Mouse (Mus musculus): ENCODE measurements around the gene Hs3st3a1. TPM values are rescaled to one million over a fixed set of nuclear protein-coding genes. Genes with fewer than 3 reads are reported as not detected.

Gene Hs3st3a1
- polyA plus RNA-seq, 1 experiment from 2014 or later: 0.11 TPM

DNA sequence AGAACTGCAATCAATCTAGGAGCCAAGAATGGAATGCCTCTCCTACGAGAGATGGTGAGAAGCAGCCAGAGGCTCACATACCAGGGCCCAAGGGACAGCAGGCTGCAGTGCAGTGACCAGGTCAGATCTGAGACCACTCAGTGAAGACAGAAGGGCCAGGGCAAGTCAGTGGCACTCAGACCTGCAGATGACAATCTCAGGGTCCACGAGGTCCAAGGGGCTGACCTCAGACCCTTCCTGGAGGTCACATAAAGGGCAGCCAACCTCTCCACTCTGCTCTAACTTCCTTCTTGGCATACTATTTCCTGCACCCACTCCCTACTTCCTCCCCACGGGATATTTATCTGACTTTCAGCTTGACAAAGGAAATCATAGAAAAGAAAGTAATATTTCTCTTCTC is 60.8 kb downstream of the Hs3st3a1 start:
- Histone ChIP-seq H3K4me1 (no peaks in the 10 kb centered on the region), H3K27me3 (no peaks in the 10 kb centered on the region), H3K4me2 (replicated peaks) (no peak overlapping the region), H3K9me3 (no peaks in the 10 kb centered on the region), H3K36me3 (no peaks in the 10 kb centered on the region), H3K9ac (replicated peaks) (no peak overlapping the region), H3K4me3 (no peak overlapping the region), H3K27ac (replicated peaks) (no peak overlapping the region)
- ATAC-seq (replicated peaks): no peak
- WGBS: 65% methylated on average over 3 of the region's 3 CpGs

DNA sequence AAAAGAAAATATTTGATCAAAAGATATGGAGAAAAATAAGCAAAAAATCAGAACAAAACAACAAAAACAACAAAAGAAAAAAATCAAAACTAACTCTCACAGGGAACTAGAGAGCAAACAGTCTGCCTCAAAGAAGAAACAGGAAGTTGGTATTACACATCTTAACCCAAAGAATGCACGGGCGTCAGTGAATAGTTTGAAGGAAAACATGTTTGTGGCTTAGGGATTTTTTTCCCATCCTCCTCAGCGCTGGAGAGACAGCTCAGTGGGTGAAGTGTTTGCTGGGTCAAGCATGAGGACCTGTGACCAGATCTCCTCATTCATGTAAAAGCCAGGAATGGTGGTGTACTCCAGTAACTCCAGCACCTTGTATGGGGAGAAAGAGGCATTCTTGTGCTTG is 61.5 kb downstream of the Hs3st3a1 start:
- Histone ChIP-seq H3K36me3 (no peaks in the 10 kb centered on the region), H3K9me3 (no peaks in the 10 kb centered on the region), H3K27ac (replicated peaks) (no peak overlapping the region), H3K27me3 (no peaks in the 10 kb centered on the region), H3K4me2 (replicated peaks) (no peak overlapping the region), H3K9ac (replicated peaks) (no peak overlapping the region), H3K4me1 (no peaks in the 10 kb centered on the region), H3K4me3 (no peak overlapping the region)
- ATAC-seq (replicated peaks): no peak
- 77% methylated on average over 3 of the region's 3 CpGs for WGBS

DNA sequence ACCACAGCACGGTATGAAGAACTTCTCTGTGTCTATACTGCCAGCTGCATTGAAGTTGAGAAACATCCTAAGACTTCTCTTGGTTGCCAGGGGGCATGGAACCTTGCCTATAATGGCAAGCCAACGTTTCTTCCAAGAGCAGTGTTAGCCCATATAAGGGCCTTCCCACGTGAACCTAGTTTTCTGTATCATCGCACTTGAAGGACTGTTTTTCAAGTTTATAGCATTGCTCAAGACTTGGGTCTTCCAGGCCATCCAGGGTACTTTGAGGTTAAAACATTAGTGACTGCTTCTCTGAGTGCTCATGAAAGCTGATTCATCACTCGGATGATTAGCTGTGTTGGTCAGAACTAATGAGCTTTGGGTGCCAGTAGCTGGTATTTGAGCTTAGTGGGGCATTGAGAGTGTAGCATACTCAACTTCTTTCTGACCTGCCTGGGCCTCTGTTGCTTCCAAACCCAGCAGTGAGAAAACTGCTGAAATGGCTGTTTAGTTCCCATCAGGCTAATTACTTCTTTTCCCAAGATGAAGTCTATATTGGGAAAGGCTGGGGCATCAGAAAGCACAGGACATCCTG is 65.5 kb downstream of the Hs3st3a1 start:
- Histone ChIP-seq H3K9me3 (peaks cover 2% of the 10 kb centered on the region; the same call in 1 of the 2 replicates), H3K27ac (replicated peaks) (no peak overlapping the region), H3K36me3 (no peaks in the 10 kb centered on the region), H3K27me3 (no peaks in the 10 kb centered on the region), H3K4me2 (replicated peaks) (no peak overlapping the region), H3K4me1 (no peaks in the 10 kb centered on the region), H3K9ac (replicated peaks) (no peak overlapping the region), H3K4me3 (no peak overlapping the region)
- WGBS: 78% methylated on average over 5 of the region's 5 CpGs
- ATAC-seq (replicated peaks): no peak

DNA sequence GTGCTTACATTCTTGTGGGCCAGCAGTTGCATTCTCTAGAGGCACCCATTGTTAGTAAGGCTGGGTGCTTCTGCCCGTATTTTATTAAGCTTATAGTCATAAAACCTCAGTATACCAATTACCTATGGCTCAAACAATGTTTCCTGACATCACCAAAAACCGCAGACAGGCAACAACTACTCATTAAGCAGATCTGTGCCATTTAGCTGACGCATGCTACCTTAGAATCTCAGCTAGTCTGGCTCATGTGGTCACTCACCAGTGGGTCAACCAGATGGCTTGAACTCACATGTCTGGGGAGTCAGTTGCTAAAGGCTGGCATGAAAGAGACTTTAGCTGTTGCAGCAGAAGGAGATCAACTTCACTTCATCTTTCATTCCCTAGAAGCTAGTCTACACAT is 67.9 kb downstream of the Hs3st3a1 start:
- Histone ChIP-seq H3K4me3 (no peak overlapping the region), H3K9ac (replicated peaks) (no peak overlapping the region), H3K27me3 (no peaks in the 10 kb centered on the region), H3K36me3 (no peaks in the 10 kb centered on the region), H3K4me1 (no peaks in the 10 kb centered on the region), H3K27ac (replicated peaks) (no peak overlapping the region), H3K4me2 (replicated peaks) (no peak overlapping the region), H3K9me3 (peaks cover 2% of the 10 kb centered on the region; the same call in 1 of the 2 replicates)
- no peak for ATAC-seq (replicated peaks)
- 86% methylated on average over 3 of the region's 3 CpGs for WGBS

DNA sequence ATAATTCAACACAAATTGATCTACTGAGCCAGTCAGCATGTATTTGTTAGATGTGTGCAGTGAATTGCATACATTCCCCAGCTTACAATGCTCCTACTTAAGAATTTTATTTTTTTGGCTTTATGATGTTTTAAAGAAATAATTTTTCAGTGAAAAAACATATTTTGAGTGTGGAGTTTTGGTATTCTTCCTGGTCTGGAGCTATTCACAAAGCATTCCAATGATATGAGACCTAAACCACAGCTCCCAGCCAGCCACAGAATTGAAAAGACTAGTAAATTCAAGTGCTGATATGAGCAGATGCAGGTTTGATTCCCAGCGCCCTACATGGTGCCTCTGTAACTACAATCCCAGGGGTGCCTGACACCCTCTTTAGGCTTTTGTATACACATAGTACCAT is 70.8 kb downstream of the Hs3st3a1 start:
- WGBS: 91% methylated on average over 1 of the region's 1 CpGs
- Histone ChIP-seq H3K36me3 (no peaks in the 10 kb centered on the region), H3K4me2 (replicated peaks) (no peak overlapping the region), H3K27me3 (no peaks in the 10 kb centered on the region), H3K9me3 (peaks cover 2% of the 10 kb centered on the region; the same call in 1 of the 2 replicates), H3K9ac (replicated peaks) (no peak overlapping the region), H3K27ac (replicated peaks) (no peak overlapping the region), H3K4me3 (no peak overlapping the region), H3K4me1 (no peaks in the 10 kb centered on the region)
- ATAC-seq (replicated peaks): no peak

DNA sequence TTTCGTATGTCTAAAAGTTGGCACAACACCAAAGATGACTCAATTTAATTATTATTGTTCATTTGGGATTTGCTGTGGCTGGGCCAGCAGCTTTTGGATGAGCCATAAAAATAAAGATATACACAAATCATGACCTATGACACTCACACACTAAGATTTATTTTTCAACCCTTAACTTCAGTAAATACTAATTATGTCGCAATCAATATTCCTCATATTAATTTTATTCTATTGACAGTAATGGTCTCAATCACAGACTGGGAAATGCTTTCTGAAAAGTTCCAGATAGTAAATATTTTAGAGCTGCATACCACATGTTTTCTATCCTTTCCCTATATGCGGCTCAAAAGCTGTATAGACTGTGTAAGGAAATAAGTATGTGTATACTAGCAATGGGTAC is 71.9 kb downstream of the Hs3st3a1 start:
- Histone ChIP-seq H3K9me3 (peaks cover 2% of the 10 kb centered on the region; the same call in 1 of the 2 replicates), H3K4me3 (no peak overlapping the region), H3K27me3 (no peaks in the 10 kb centered on the region), H3K4me1 (no peaks in the 10 kb centered on the region), H3K27ac (replicated peaks) (no peak overlapping the region), H3K4me2 (replicated peaks) (no peak overlapping the region), H3K9ac (replicated peaks) (no peak overlapping the region), H3K36me3 (no peaks in the 10 kb centered on the region)
- ATAC-seq (replicated peaks): no peak
- 92% methylated on average over 3 of the region's 3 CpGs for WGBS

DNA sequence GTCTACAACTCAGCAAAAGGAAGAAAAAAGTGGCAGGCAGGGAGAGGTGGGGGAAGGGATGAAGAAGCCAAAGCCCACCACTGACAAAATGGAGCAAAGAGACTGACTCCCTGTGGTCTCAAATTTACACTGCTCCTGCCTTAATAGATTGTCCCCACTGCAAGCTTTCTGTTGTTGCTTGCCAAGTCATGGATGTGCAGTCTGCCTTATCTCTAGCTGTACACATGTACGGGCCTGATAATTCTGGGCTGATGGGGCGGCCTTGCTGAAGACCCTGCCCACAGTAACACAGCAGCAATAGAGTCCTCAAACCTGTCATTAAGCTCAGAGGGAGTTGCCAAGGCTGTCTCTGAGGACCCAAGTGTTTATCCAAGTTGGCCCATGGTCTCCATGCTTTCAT is 74.0 kb downstream of the Hs3st3a1 start:
- Histone ChIP-seq H3K4me1 (no peaks in the 10 kb centered on the region), H3K4me3 (no peak overlapping the region), H3K27ac (replicated peaks) (no peak overlapping the region), H3K9ac (replicated peaks) (no peak overlapping the region), H3K4me2 (replicated peaks) (no peak overlapping the region), H3K9me3 (peaks cover 2% of the 10 kb centered on the region; the same call in 1 of the 2 replicates), H3K27me3 (no peaks in the 10 kb centered on the region), H3K36me3 (no peaks in the 10 kb centered on the region)
- 96% methylated on average over 2 of the region's 2 CpGs for WGBS
- no peak for ATAC-seq (replicated peaks)

DNA sequence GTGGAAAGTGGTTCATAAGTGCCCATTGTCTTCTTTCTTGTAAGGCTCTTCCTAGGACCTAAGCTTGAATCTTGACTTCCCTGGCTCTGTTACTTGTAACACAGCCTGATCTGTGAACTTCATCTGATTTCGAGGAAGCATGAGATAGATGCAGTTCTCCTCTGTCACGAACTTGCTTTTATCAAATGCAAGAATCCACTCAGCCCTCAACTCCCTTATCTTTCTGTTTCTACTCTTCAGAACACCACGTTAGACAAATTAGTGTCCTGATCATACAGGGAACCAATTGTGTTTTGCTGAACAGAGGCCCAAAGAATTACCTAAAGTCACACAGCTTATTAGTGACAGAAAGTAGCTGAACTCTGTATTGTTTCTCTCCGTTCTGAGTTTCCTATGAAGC is 77.2 kb downstream of the Hs3st3a1 start:
- Histone ChIP-seq H3K4me2 (replicated peaks) (no peak overlapping the region), H3K4me1 (no peaks in the 10 kb centered on the region), H3K4me3 (no peak overlapping the region), H3K27me3 (no peaks in the 10 kb centered on the region), H3K9ac (replicated peaks) (no peak overlapping the region), H3K27ac (replicated peaks) (no peak overlapping the region), H3K9me3 (no peaks in the 10 kb centered on the region), H3K36me3 (no peaks in the 10 kb centered on the region)
- WGBS: 80% methylated on average over 4 of the region's 4 CpGs
- no peak for ATAC-seq (replicated peaks)

DNA sequence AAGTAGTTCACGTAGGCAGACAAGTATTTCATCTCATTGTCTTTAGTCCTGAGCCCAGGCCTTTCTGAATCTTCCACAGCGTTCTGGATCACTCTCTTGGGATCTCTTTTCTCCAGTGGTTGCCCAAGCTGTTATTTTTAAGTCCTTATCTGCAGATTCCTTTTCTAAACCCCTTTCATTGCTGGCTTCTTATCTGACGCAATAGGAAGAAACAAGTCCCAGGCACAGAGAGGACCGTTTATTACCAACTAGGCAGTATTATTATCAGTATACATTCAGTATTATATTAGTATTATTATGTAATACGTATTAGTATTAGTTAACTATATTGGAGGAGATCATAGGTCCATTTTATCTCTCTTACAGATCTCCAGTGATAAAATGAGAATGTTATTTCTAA is 78.3 kb downstream of the Hs3st3a1 start:
- Histone ChIP-seq H3K27ac (replicated peaks) (no peak overlapping the region), H3K36me3 (no peaks in the 10 kb centered on the region), H3K9ac (replicated peaks) (no peak overlapping the region), H3K27me3 (no peaks in the 10 kb centered on the region), H3K4me1 (peaks cover 7% of the 10 kb centered on the region), H3K9me3 (no peaks in the 10 kb centered on the region), H3K4me2 (replicated peaks) (no peak overlapping the region), H3K4me3 (no peak overlapping the region)
- no peak for ATAC-seq (replicated peaks)
- WGBS: 88% methylated on average over 5 of the region's 5 CpGs

DNA sequence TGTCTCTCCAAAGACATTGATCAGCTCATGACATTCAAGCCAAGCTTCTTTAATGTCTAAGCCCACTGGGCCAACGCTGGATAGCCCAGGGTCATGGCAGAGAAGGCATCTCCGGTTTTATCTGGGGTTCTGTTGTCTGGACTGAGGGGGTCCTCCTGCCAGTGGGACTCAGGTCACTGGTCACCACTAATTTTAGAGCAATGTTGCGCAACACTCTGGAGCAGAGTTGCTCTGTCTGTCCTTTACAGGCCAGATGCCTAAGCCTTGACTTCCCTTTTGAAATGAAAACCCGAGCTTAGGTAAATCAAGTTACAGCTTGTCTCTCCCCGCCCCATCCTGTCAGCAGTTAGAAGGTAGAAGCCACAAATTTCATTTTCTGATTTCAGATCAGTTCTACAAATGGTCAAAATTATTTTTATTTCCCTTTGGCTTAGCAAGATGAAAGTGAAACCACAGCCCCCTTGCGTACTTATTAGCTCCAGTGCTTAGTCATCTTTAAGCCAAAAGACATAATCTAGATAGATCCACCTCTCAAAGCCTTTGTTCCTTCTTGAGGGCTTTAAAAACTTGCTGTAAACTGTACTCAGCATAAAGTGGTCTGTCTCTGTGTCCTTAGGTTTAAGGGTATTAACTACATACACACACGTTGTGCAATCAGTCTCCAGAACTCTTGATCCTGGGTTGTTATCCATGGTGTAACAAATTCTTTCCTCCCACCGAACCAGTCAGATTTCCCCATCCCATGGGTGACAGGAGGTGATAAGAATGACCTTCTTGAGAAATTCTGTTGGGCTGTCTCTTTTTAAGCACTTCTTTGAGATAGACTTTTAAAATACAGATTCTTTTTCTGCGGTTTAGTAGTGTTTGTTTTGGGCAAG is 81.8 kb downstream of the Hs3st3a1 start:
- 93% methylated on average over 9 of the region's 9 CpGs for WGBS
- H3K4me1 ChIP-seq: peaks cover 9% of the 10 kb centered on the region
- no peaks in the 10 kb centered on the region for H3K36me3 ChIP-seq
- no peak overlapping the region for H3K9ac ChIP-seq (replicated peaks)
- no peak overlapping the region for H3K4me3 ChIP-seq
- ATAC-seq (replicated peaks): no peak
- no peak overlapping the region for H3K27ac ChIP-seq (replicated peaks)
- H3K4me2 ChIP-seq (replicated peaks): no peak overlapping the region
- no peaks in the 10 kb centered on the region for H3K9me3 ChIP-seq
- H3K27me3 ChIP-seq: peaks cover 17% of the 10 kb centered on the region

DNA sequence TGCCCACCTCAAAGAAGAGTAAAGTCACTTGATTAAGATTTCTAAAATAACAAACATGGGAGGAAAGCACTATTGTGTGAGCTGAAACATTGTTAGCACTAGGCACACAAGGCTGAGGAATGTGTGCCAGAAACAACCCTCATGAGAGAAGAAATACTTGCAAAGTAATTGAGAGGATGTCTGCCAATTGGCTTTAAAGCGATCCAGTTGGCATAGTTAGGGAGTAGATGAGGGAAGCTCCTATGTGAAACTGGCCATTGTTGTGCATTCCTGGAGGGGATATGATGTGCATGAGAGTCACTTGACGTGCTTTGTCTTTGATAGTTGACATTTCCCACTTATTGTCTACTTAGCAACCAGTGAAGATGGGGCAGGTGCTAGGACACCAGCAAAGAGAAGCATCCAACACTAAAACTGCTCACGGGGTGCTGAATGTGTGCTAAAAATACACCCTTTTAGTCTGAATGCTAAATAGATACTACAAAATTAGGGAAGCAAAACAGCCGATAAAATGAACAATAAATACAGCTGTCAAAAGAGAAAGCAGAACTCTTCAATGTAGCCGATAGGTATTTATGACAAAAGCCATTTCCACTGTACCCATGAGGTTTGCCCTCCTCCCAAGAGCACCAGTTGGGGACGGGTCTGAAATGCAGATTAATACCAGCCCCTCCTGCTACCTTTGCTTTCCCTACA is 83.2 kb downstream of the Hs3st3a1 start:
- no peaks in the 10 kb centered on the region for H3K36me3 ChIP-seq
- 68% methylated on average over 6 of the region's 6 CpGs for WGBS
- peaks cover 20% of the 10 kb centered on the region for H3K27me3 ChIP-seq
- peaks cover 9% of the 10 kb centered on the region for H3K4me1 ChIP-seq
- H3K4me2 ChIP-seq (replicated peaks): no peak overlapping the region
- H3K9me3 ChIP-seq: no peaks in the 10 kb centered on the region
- no peak for ATAC-seq (replicated peaks)
- no peak overlapping the region for H3K27ac ChIP-seq (replicated peaks)
- no peak overlapping the region for H3K4me3 ChIP-seq
- H3K9ac ChIP-seq (replicated peaks): no peak overlapping the region

DNA sequence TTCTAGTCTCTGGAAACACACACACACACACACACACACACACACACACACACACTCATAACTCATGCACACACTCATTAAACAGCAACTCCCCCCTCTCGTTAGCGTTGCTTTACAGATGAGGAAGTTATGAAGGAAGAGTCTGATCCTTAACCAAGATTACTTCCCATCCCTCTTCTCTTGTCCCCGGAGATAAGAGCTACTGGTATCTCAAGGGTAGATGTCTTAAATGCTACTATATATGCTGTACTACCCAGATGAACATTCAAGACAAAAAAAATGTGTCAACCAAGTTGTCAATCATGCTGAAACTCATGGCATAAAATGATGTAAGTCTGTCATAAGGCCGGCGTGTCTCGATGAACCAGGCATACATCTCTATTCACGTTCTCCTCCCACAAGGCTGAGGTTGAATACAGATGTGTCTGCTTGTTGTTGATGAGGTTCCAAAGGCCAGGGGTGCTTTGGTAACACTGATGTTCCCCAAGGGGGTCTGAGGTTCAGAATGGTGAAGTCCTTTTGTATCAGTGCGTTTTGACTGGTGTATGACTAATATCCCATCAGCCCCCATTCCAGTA is 89.0 kb downstream of the Hs3st3a1 start:
- 0 out of 2 replicates have a peak, but pooled peaks cover 2% of the 10 kb centered on the region for H3K4me1 ChIP-seq
- WGBS: 93% methylated on average over 8 of the region's 8 CpGs
- H3K9me3 ChIP-seq: no peaks in the 10 kb centered on the region
- H3K4me2 ChIP-seq (replicated peaks): no peak overlapping the region
- no peak overlapping the region for H3K9ac ChIP-seq (replicated peaks)
- H3K36me3 ChIP-seq: no peaks in the 10 kb centered on the region
- no peak overlapping the region for H3K4me3 ChIP-seq
- no peak overlapping the region for H3K27ac ChIP-seq (replicated peaks)
- H3K27me3 ChIP-seq: peaks cover 17% of the 10 kb centered on the region
- no peak for ATAC-seq (replicated peaks)

All from forebrain, embryonic 15.5 days (tissue).